Mouse (Mus musculus) bone marrow macrophage, adult 2 months (primary cell): Measurements from ENCODE around the gene Zfp280d.

ENCODE experiments used
- CTCF ChIP-seq: IDR thresholded peaks from 2 replicates; pipeline ENCODE4 v1.5.1; 2012; ENCODE audit warnings: low read depth, mild to moderate bottlenecking, low read length, moderate library complexity
- POLR2A ChIP-seq: IDR thresholded peaks from 2 replicates; pipeline ENCODE4 v1.6.1; 2012; ENCODE audit warnings: mild to moderate bottlenecking, low read depth, low read length, borderline replicate concordance

DNA sequence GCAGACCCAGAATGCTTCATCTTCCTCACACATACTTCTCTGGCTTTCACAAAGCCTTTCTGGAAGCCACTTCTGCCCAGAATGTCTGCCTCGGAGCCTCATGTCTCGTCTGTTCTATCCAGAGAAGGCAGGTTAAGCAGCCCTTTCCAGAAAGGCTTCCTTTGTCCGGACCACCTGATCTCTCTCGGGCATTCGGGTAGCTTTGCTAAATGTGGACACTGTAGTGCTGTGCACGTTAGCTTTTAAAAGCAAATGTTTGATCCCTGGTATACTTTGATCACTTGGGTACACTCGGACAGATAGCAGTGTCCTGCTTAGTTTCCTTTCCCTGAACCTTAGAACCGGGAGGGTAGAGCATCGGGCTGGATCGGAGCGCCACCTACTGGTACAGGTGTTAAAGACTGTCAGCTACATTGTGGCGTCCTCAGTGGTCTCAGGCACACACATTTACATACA, 133.5 kb downstream of the Zfp280d start:
- peak; percentile 94 for TF ChIP-seq CTCF
- no peak for TF ChIP-seq POLR2A
